Mouse (Mus musculus): Measurements from ENCODE around the gene Nmur2.

DNA sequence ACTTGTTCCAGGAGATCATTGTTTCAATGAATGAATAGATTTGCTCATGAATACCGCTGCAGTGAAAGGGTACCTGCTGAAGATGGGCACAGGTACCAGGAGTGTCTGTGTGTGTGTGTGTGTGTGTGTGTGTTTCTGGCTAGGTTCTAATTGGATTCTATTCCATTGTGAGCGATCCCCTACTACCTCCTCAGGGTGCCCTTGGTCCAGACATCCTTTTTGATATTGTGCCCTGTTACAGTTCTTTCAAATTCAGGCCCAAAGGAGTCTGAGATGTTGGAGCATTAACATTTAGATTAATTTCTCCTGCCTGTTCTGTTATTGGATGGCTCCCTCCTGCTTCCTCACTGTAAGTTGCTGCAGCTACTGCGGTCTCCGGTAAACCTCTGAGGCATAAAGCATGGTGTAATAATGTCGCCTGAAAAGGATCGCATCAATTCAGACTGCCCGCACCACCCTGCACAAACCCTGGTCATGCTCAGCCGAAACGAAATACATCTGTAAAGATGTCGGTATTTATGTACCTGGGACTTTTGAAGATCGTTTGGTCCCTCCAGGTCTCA is 48.4 kb upstream of the Nmur2 start:
- no peak for TF ChIP-seq CTCF (IDR thresholded peaks at IDR 0.05; ENCODE audit: control insufficient read depth, insufficient read depth, insufficient replicate concordance, low read depth, low read length)
- TF ChIP-seq POLR2A (IDR thresholded peaks at IDR 0.05; ENCODE audit: control insufficient read depth, low read depth, low read length) = no peak
